Mouse (Mus musculus) cerebellum, adult 2 months (tissue): ENCODE data around the gene Ucn2.

Experiments used
- CTCF ChIP-seq: fragments of 200-500 bp; IDR thresholded peaks from 2 replicates; pipeline ENCODE4 v1.5.1; 2011; ENCODE audit warnings: low read depth, mild to moderate bottlenecking, control low read depth, low read length, moderate library complexity, borderline replicate concordance; ENCODE audit not compliant: insufficient read depth
- POLR2A ChIP-seq: fragments of 200-500 bp; IDR thresholded peaks from 2 replicates; pipeline ENCODE4 v1.6.1; 2011; ENCODE audit warnings: low read length, control low read depth, borderline replicate concordance; ENCODE audit not compliant: insufficient read depth

DNA sequence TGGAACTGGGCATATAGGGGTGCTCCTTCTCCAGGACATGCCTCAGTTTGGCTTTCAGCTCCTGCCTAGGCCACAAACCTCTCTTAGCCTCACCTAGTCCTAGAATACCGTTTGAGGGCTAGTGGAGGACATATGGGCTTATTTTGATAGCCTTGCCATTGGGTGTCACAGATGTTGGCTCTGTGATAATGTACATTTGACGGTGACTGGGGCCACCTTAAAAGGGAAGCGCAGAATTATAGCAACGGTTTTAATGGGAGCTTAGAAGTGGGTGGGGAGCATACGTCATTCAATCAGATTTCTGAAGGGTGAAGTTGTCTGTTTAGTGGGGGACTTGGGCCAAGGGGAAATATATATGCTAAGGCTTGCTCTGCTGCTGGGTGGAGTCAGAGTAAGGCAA, 40.2 kb upstream of the Ucn2 start:
- no peak for TF ChIP-seq CTCF
- TF ChIP-seq POLR2A = no peak
